Mouse (Mus musculus): ENCODE data around the gene Cdkn2b.

DNA sequence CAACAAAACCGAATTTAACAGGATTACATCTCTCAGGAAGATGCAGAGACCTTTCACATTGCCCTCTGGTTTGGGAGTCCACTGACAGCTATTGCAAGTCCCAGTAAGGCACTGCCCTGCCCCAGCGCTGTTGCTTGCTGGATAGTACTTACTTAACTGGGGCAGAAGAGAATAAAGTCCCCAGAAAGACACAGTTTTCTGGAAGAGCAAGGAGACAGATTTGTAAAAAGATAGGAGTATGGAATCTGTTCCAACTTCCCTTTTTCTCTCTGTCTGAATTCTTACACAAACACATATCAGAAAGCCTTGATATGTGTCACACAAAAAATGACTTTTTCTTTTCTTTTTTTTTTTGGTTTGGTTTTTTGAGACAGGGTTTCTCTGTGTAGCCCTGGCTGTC lies 11.1 kb downstream of the Cdkn2b start:
- TF ChIP-seq CTCF (IDR thresholded peaks at IDR 0.05; ENCODE audit: insufficient read depth, low read length) (no peak), POLR2A (IDR thresholded peaks at IDR 0.05; ENCODE audit: borderline replicate concordance, extremely low read depth, low read depth, low read length) (no peak)
